Mouse (Mus musculus): Measurements from ENCODE around the gene Lrch1.

- TF ChIP-seq CTCF (IDR thresholded peaks at IDR 0.05) (no peak), EP300 (IDR thresholded peaks at IDR 0.05) (no peak)
These were observed 35.4 kb upstream of the Lrch1 start for GRCm38 (mm10) chr14:74983079-74983478.

Data from lung, postnatal 0 days (tissue).